Mouse (Mus musculus) liver, adult 2 months (tissue): ENCODE results near the gene Cox19. TPM values are rescaled to one million over a fixed set of nuclear protein-coding genes. Genes with fewer than 3 reads are reported as not detected.

ENCODE experiments used
- DNase-seq: peaks from one replicate; pipeline ENCODE4 v3.0.0-alpha.2; 2011; ENCODE audit warnings: low read depth, low spot score; ENCODE audit errors: extremely low read depth
- H3K27ac ChIP-seq: fragments of 200-500 bp; replicated peaks from 2 replicates; pipeline ENCODE4 v1.5.1; 2012; ENCODE audit warnings: low read depth, mild to moderate bottlenecking, control low read depth, inconsistent platforms, low read length; ENCODE audit not compliant: insufficient read depth
- H3K27me3 ChIP-seq: fragments of 200-500 bp; 2 replicates; pipeline ENCODE4 v1.6.1; 2012; ENCODE audit warnings: mild to moderate bottlenecking, moderate library complexity, low read length, inconsistent platforms; ENCODE audit not compliant: control insufficient read depth, insufficient read depth
- H3K36me3 ChIP-seq: fragments of 200-500 bp; 2 replicates; pipeline ENCODE4 v1.6.1; 2012; ENCODE audit warnings: low read length, inconsistent platforms; ENCODE audit not compliant: control insufficient read depth, insufficient read depth
- H3K4me1 ChIP-seq: fragments of 200-500 bp; 2 replicates; pipeline ENCODE4 v1.6.1; 2011; ENCODE audit warnings: low read length; ENCODE audit not compliant: control insufficient read depth, insufficient read depth
- H3K4me3 ChIP-seq: fragments of 200-500 bp; 2 replicates; pipeline ENCODE4 v1.5.1; 2011; ENCODE audit warnings: low read depth, mild to moderate bottlenecking, control low read depth, low read length, moderate library complexity; ENCODE audit not compliant: insufficient read depth
- H3K79me2 ChIP-seq: fragments of 200-500 bp; 2 replicates; pipeline ENCODE4 v1.6.1; 2012; ENCODE audit warnings: inconsistent platforms, mild to moderate bottlenecking, low read length, moderate library complexity; ENCODE audit not compliant: control insufficient read depth, insufficient read depth
- H3K9ac ChIP-seq: fragments of 200-500 bp; 2 replicates; pipeline ENCODE4 v1.6.1; 2012; ENCODE audit warnings: low read depth, mild to moderate bottlenecking, control low read depth, inconsistent platforms, low read length
- CTCF ChIP-seq: fragments of 200-500 bp; IDR thresholded peaks from 2 replicates; pipeline ENCODE4 v1.5.1; 2011; ENCODE audit warnings: low read depth, low read length, control low read depth
- POLR2A ChIP-seq: fragments of 200-500 bp; IDR thresholded peaks from 2 replicates; pipeline ENCODE4 v1.6.1; 2011; ENCODE audit warnings: low read length, control low read depth; ENCODE audit not compliant: insufficient read depth; ENCODE audit errors: extremely low read depth
- WGBS: fragments of 180-500 bp; shearing (Covaris S2); methylation state at CpG from one replicate; pipeline ENCODE4 v1.1.7; 2018; 5-methylcytosine and 5-hydroxymethylcytosine counted together
- polyA plus RNA-seq: library from polyadenylated mRNA; depleted of rRNA; stranded (reverse); fragments of >200 nt; gene quantifications from 2 replicates; pipeline ENCODE4 v1.2.3, GENCODE M21; 2012
- total RNA-seq: library from RNA; depleted of rRNA; stranded (reverse); fragments of >200 nt; gene quantifications from 2 replicates; pipeline ENCODE4 v1.2.3, GENCODE M21; 2014

The Cox19 gene
- total and polyA plus RNA-seq, 2 experiments, result 23.6 to 82.4 TPM

DNA sequence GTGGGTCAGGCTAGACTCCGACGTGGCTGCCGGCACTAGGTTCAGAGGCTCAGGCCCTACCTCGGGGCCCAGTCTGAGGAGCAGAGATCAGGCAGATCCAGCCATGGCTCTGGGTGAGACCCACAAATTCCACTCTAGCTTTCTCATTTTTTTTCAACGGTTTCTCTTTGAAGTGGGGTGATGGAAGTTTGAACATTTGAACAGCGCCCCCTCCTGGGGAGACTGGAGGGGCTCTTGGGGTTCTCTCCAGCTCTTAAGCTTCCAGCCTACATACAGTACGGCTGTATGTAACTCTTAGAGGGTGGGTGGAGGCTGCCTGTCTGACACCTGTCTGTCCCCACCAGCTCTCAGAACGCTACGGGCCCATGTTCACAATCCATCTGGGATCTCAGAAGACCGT, 2.3 kb upstream of the Cox19 start:
- TF ChIP-seq CTCF (peak; percentile 38; the same call in 1 of the 2 replicates), POLR2A (no peak)
- peak; percentile 38 for DNase-seq
- Histone ChIP-seq H3K27ac (no peak overlapping the region), H3K9ac (no peak overlapping the region), H3K79me2 (no peaks in the 10 kb centered on the region), H3K36me3 (no peaks in the 10 kb centered on the region), H3K27me3 (no peaks in the 10 kb centered on the region), H3K4me3 (no peak overlapping the region), H3K4me1 (no peaks in the 10 kb centered on the region; the same call in 1 of the 2 replicates)
- 62% methylated on average over 10 of the region's 10 CpGs for WGBS

DNA sequence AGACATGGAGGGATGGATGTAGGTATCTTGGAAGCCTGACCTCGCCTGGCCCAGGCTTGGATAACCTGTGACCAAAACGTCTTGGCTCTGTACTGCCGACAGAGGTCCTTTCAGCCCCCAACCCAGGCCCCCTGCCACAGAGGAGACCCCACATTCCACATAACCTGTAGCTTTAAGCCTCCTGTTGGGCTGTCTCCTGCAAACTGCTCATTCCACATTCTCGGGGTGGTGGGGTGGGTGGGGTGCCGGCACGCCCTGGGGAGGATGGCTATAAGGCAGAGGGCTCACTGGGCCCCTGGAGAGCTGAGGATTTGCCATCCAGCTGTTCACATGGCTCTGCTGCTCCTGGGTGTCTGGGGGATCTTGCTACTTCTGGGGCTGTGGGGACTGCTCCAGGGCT, 1.1 kb upstream of the Cox19 start, which contains the start of gene Cyp2w1:
Cyp2w1 (plus strand) TSS at position 301 of the 400 bp plus-strand sequence.
- no peaks in the 10 kb centered on the region for H3K27me3 ChIP-seq
- H3K9ac ChIP-seq, result no peak within 1 kb of the TSS
- H3K27ac ChIP-seq, result no peak within 1 kb of the TSS
- H3K36me3 ChIP-seq, result no peaks in the 10 kb centered on the region
- H3K4me1 ChIP-seq, result peaks cover 5% of the 10 kb centered on the region
- 74% methylated on average over 6 of the region's 6 CpGs for WGBS
- H3K79me2 ChIP-seq, result no peaks in the 10 kb centered on the region
- TF ChIP-seq POLR2A (no peak), CTCF (no peak)
- DNase-seq, result no peak
- no peak within 1 kb of the TSS for H3K4me3 ChIP-seq

DNA sequence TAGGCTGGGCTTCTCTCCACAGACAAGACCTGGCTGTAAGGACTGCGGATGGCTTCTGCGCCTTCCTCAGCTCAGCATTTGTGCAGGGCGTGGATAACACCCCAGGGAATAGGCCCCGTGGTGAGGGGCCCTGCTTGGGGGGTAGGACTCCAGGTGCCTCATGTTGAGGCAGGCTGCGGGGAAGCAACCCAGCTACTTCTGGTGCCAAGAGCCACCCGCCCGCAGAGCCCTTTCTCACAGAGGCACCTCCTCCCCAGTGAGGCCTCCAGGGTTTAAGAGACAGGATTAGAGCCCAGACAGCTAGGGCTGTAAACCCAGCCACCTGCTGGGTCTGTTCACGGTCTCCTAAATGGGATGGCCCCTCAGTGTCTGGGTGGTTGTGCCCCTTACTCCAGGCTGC, 410 bp upstream of the Cox19 start:
- TF ChIP-seq POLR2A, result no peak
- TF ChIP-seq CTCF, result no peak
- no peak for DNase-seq
- Histone ChIP-seq H3K9ac (no peak overlapping the region), H3K79me2 (no peaks in the 10 kb centered on the region), H3K36me3 (no peaks in the 10 kb centered on the region), H3K4me3 (no peak overlapping the region), H3K27ac (no peak overlapping the region), H3K27me3 (no peaks in the 10 kb centered on the region), H3K4me1 (peaks cover 9% of the 10 kb centered on the region)
- WGBS, result 72% methylated on average over 8 of the region's 8 CpGs

DNA sequence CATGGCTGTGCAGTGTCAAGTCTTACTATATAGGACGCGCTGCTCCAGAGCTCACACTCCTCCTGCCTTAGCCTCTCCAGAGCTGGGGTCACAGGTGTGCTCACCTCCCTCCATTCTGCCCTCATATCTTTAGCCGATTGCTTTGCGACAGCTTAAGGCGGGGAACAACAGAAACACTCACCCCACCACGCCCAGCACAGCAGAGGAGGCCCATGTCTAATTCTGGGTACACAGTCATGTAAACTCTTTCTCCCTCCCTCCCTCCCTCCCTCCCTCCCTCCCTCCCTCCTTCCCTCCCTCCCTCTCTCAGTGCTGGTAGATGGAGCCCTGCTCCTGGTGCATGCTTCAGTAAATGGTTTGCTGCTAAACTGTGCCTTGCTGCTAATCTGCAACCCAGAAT, 1.5 kb downstream of the Cox19 start:
- 95% methylated on average over 6 of the region's 6 CpGs for WGBS
- Histone ChIP-seq H3K27me3 (no peaks in the 10 kb centered on the region), H3K4me1 (peaks cover 14% of the 10 kb centered on the region), H3K79me2 (peaks cover 2% of the 10 kb centered on the region; the same call in 1 of the 2 replicates), H3K9ac (no peak overlapping the region), H3K27ac (no peak overlapping the region), H3K4me3 (no peak overlapping the region), H3K36me3 (no peaks in the 10 kb centered on the region)
- no peak for TF ChIP-seq POLR2A
- no peak for TF ChIP-seq CTCF
- DNase-seq, result no peak

DNA sequence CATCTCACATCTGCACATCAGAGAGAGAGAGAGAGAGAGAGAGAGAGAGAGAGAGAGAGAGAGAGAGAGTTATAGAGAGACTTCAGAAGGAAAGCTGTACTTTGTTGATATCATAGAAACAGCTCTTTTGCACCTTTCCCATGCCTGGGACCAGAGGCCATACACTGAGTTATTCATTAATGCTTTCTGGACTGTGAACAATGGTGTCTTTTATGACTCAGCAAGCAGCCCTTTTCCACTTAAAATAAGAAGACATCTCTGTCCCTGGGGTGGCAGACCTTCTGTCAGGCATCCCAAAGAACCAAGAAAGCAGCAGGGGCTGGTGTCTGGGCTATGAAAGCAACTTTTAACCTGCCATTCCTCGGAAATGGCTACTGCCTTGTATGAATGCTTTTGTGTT, 4.0 kb downstream of the Cox19 start:
- TF ChIP-seq CTCF (no peak), POLR2A (no peak)
- H3K79me2 ChIP-seq, result peaks cover 5% of the 10 kb centered on the region; the same call in 1 of the 2 replicates
- no peak overlapping the region for H3K9ac ChIP-seq
- 37% methylated on average over 1 of the region's 1 CpGs for WGBS
- DNase-seq, result peak; percentile 87
- H3K4me1 ChIP-seq, result peaks cover 17% of the 10 kb centered on the region
- H3K27me3 ChIP-seq, result no peaks in the 10 kb centered on the region
- no peak overlapping the region for H3K4me3 ChIP-seq
- peak overlapping the region; percentile 89 for H3K27ac ChIP-seq
- H3K36me3 ChIP-seq, result peaks cover 4% of the 10 kb centered on the region; the same call in 1 of the 2 replicates

DNA sequence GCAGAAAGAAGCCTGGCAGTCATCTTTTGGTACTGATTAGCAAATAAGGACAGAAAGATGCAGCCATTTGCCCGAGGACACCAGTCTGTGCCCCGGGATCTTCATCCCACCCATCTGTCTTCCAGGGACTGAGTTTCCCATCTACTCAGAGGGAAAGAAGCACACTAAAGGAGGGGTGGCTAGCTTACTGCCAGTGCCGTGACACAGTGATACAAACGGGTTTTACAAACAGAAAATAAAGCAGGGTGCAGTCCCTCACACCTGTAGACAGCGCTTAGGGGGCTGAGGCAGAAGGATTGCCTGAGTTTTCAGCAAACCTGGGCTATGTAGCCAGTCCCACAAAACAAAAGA, 5.9 kb downstream of the Cox19 start:
- H3K36me3 ChIP-seq, result peaks cover 9% of the 10 kb centered on the region; the same call in 1 of the 2 replicates
- H3K4me1 ChIP-seq, result peaks cover 17% of the 10 kb centered on the region
- no peak for TF ChIP-seq POLR2A
- TF ChIP-seq CTCF, result no peak
- no peak for DNase-seq
- H3K9ac ChIP-seq, result peak overlapping the region; percentile 40; the same call in 1 of the 2 replicates
- H3K27me3 ChIP-seq, result no peaks in the 10 kb centered on the region
- 5% methylated on average over 5 of the region's 5 CpGs for WGBS
- peaks cover 9% of the 10 kb centered on the region; the same call in 1 of the 2 replicates for H3K79me2 ChIP-seq
- H3K27ac ChIP-seq, result peak overlapping the region; percentile 49
- H3K4me3 ChIP-seq, result no peak overlapping the region
